Mouse (Mus musculus) liver, postnatal 0 days (tissue): ENCODE measurements around the gene Cdk19. TPM values are rescaled to one million over a fixed set of nuclear protein-coding genes. Genes with fewer than 3 reads are reported as not detected.
A peak's percentile ranks its signal among the peaks of the same experiment; 100 is the strongest.

Experiments
- ATAC-seq: fragments of 200-750 bp; cut with Nextera tagmentation; 2 replicates; pipeline ENCODE4 v1.8.0; 2017; ENCODE audit warnings: mild to moderate bottlenecking, moderate library complexity
- DNase-seq: peaks from one replicate; pipeline ENCODE4 v3.0.0-alpha.2; 2016
- H3K27ac ChIP-seq: fragments of 300-500 bp; sonication (generic); 2 replicates; pipeline ENCODE4 v1.5.1; 2014; ENCODE audit warnings: antibody characterized with exemption, moderate library complexity, mild to moderate bottlenecking, low read depth
- H3K27me3 ChIP-seq: fragments of 300-500 bp; sonication (generic); 2 replicates; pipeline ENCODE4 v1.6.1; 2014; ENCODE audit warnings: low read length, control low read depth, mixed read lengths; ENCODE audit not compliant: insufficient read depth
- H3K36me3 ChIP-seq: fragments of 300-500 bp; sonication (generic); replicated peaks from 2 replicates; pipeline ENCODE4 v1.6.1; 2014; ENCODE audit warnings: mild to moderate bottlenecking, control low read depth, low read length, moderate library complexity, mixed read lengths; ENCODE audit not compliant: insufficient read depth
- H3K4me1 ChIP-seq: fragments of 300-500 bp; sonication (generic); 2 replicates; pipeline ENCODE4 v1.6.1; 2014; ENCODE audit warnings: antibody characterized with exemption, mild to moderate bottlenecking, control low read depth; ENCODE audit not compliant: insufficient read depth
- H3K4me2 ChIP-seq: fragments of 300-500 bp; sonication (generic); 2 replicates; pipeline ENCODE4 v1.6.1; 2014; ENCODE audit warnings: low read depth, mild to moderate bottlenecking, low read length, moderate library complexity, mixed read lengths
- H3K4me3 ChIP-seq: fragments of 300-500 bp; sonication (generic); 2 replicates; pipeline ENCODE4 v1.5.1; 2014; ENCODE audit warnings: low read depth, low read length
- H3K9ac ChIP-seq: fragments of 300-500 bp; sonication (generic); replicated peaks from 2 replicates; pipeline ENCODE4 v1.6.1; 2014; ENCODE audit warnings: mild to moderate bottlenecking, moderate library complexity
- H3K9me3 ChIP-seq: fragments of 300-500 bp; sonication (generic); 2 replicates; pipeline ENCODE4 v1.6.1; 2016; ENCODE audit warnings: mild to moderate bottlenecking, control low read depth, low read length, mixed read lengths
- CTCF ChIP-seq: sonication (generic); IDR thresholded peaks from 2 replicates; pipeline ENCODE4 v1.5.1; 2016; ENCODE audit warnings: antibody characterized with exemption, low read depth
- EP300 ChIP-seq: IDR thresholded peaks from 2 replicates; pipeline ENCODE4 v1.6.1; 2016; ENCODE audit warnings: antibody characterized with exemption, low read depth, mild to moderate bottlenecking
- WGBS: fragments of 180-500 bp; shearing (Covaris S2); extraction: QIAGEN DNeasy Blood & Tissue Kit; methylation state at CpG from one replicate; pipeline ENCODE4 v1.1.7; 2014; ENCODE audit not compliant: insufficient replicate concordance; 5-methylcytosine and 5-hydroxymethylcytosine counted together
- polyA plus RNA-seq: library from polyadenylated mRNA; unstranded; fragments of >200 nt; fragmentation: Nextera tagmentation; extraction: Ambion mirVana; gene quantifications from 2 replicates; pipeline ENCODE4 v1.2.1, GENCODE M21; 2015

Cdk19 gene
- polyA plus RNA-seq, 1 experiment from 2014 or later, result 2.8 TPM

GRCm38 (mm10) chr10:40447295-40447694 lies 107.9 kb downstream of the Cdk19 start:
- Histone ChIP-seq H3K27ac (0 out of 2 replicates have a peak overlapping the region, but pooled peaks have one; percentile 12), H3K27me3 (no peaks in the 10 kb centered on the region), H3K9ac (no peak overlapping the region), H3K4me1 (peaks cover 21% of the 10 kb centered on the region), H3K4me2 (no peak overlapping the region), H3K36me3 (no peaks in the 10 kb centered on the region), H3K9me3 (no peaks in the 10 kb centered on the region), H3K4me3 (no peak overlapping the region)
- WGBS, result 52% methylated on average over 3 of the region's 3 CpGs
- ATAC-seq, result no peak
- no peak for TF ChIP-seq EP300
- TF ChIP-seq CTCF, result no peak
- DNase-seq, result no peak

- no peak for TF ChIP-seq EP300
- no peak for TF ChIP-seq CTCF
- peaks cover 21% of the 10 kb centered on the region for H3K4me1 ChIP-seq
- WGBS, result 21% methylated on average over 5 of the region's 5 CpGs
These were observed 108.6 kb downstream of the Cdk19 start for GRCm38 (mm10) chr10:40447921-40448320.

GRCm38 (mm10) chr10:40448444-40448843 lies 109.1 kb downstream of the Cdk19 start:
- Histone ChIP-seq H3K9me3 (no peaks in the 10 kb centered on the region), H3K9ac (no peak overlapping the region), H3K4me2 (peak overlapping the region; percentile 36), H3K27me3 (no peaks in the 10 kb centered on the region), H3K36me3 (no peaks in the 10 kb centered on the region), H3K4me3 (no peak overlapping the region), H3K27ac (peak overlapping the region; percentile 61), H3K4me1 (peaks cover 21% of the 10 kb centered on the region)
- no peak for ATAC-seq
- no peak for DNase-seq
- TF ChIP-seq CTCF (no peak), EP300 (no peak)
- WGBS, result 42% methylated on average over 3 of the region's 3 CpGs

More at GRCm38 (mm10) chr10:40447921-40448320, 108.6 kb downstream of the Cdk19 start:
- H3K27me3 ChIP-seq, result no peaks in the 10 kb centered on the region
- peak overlapping the region; percentile 61 for H3K27ac ChIP-seq
- peak overlapping the region; percentile 36 for H3K4me2 ChIP-seq
- no peak for DNase-seq
- no peaks in the 10 kb centered on the region for H3K36me3 ChIP-seq
- H3K9ac ChIP-seq, result no peak overlapping the region
- ATAC-seq, result no peak
- H3K9me3 ChIP-seq, result no peaks in the 10 kb centered on the region
- no peak overlapping the region for H3K4me3 ChIP-seq

GRCm38 (mm10) chr10:40449571-40449970 lies 110.2 kb downstream of the Cdk19 start:
- H3K9ac ChIP-seq, result no peak overlapping the region
- ATAC-seq, result no peak
- no peak for DNase-seq
- H3K27ac ChIP-seq, result no peak overlapping the region
- no peak overlapping the region for H3K4me3 ChIP-seq
- peaks cover under 1% of the 10 kb centered on the region; the same call in 1 of the 2 replicates for H3K36me3 ChIP-seq
- TF ChIP-seq EP300, result no peak
- no peak for TF ChIP-seq CTCF
- H3K4me1 ChIP-seq, result peaks cover 21% of the 10 kb centered on the region
- no peaks in the 10 kb centered on the region for H3K27me3 ChIP-seq
- no peaks in the 10 kb centered on the region for H3K9me3 ChIP-seq
- H3K4me2 ChIP-seq, result no peak overlapping the region
- WGBS, result 64% methylated on average over 6 of the region's 6 CpGs

- Histone ChIP-seq H3K9ac (no peak overlapping the region), H3K4me3 (no peak overlapping the region), H3K4me1 (peaks cover 21% of the 10 kb centered on the region), H3K4me2 (no peak overlapping the region), H3K27ac (no peak overlapping the region), H3K36me3 (peaks cover 4% of the 10 kb centered on the region; the same call in 1 of the 2 replicates), H3K27me3 (no peaks in the 10 kb centered on the region), H3K9me3 (no peaks in the 10 kb centered on the region)
- ATAC-seq (no peak), DNase-seq (no peak)
- TF ChIP-seq CTCF, result no peak
- TF ChIP-seq EP300, result no peak
- 92% methylated on average over 4 of the region's 4 CpGs for WGBS
These were observed 110.8 kb downstream of the Cdk19 start for GRCm38 (mm10) chr10:40450171-40450570.

GRCm38 (mm10) chr10:40457116-40457515 lies 117.8 kb downstream of the Cdk19 start:
- no peak overlapping the region for H3K4me3 ChIP-seq
- DNase-seq (no peak), ATAC-seq (no peak)
- TF ChIP-seq EP300, result no peak
- TF ChIP-seq CTCF, result no peak
- no peaks in the 10 kb centered on the region for H3K9me3 ChIP-seq
- no peak overlapping the region for H3K9ac ChIP-seq
- 56% methylated on average over 1 of the region's 1 CpGs for WGBS
- no peak overlapping the region for H3K27ac ChIP-seq
- no peaks in the 10 kb centered on the region for H3K27me3 ChIP-seq
- peaks cover 5% of the 10 kb centered on the region for H3K4me1 ChIP-seq
- H3K4me2 ChIP-seq, result no peak overlapping the region
- peaks cover 4% of the 10 kb centered on the region; the same call in 1 of the 2 replicates for H3K36me3 ChIP-seq

- no peaks in the 10 kb centered on the region for H3K27me3 ChIP-seq
- no peak overlapping the region for H3K4me2 ChIP-seq
- no peak for ATAC-seq
- no peaks in the 10 kb centered on the region for H3K9me3 ChIP-seq
- no peak for DNase-seq
- H3K36me3 ChIP-seq, result peaks cover 4% of the 10 kb centered on the region; the same call in 1 of the 2 replicates
- no peak overlapping the region for H3K9ac ChIP-seq
- TF ChIP-seq EP300 (no peak), CTCF (no peak)
- peaks cover 7% of the 10 kb centered on the region for H3K4me1 ChIP-seq
- 92% methylated on average over 17 of the region's 17 CpGs for WGBS
- no peak overlapping the region for H3K4me3 ChIP-seq
- H3K27ac ChIP-seq, result no peak overlapping the region
These were observed 119.8 kb downstream of the Cdk19 start for GRCm38 (mm10) chr10:40459141-40459540.
